Mouse (Mus musculus): ENCODE results near the gene Arfip1.

DNA sequence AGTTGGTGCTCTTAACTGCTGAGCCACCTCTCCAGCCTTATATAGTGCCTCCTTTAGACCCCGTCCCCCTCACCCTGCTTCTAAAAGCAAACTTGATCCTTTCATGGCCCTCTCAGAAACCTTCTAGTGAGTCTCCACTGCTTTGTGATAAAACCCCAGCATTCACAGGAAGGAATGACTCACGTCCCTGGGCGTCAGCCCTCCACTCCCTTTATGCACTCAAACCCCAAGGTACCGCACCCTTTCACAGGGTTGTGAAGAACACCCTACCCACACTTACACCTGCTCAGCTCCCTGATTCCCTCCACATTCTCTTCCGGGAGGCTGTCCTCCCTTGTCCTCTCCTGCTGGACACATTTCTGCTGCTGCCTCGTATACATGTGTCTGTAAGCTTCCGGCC, 36.6 kb upstream of the Arfip1 start:
- no peak for TF ChIP-seq POLR2A (IDR thresholded peaks at IDR 0.05; ENCODE audit: borderline replicate concordance, insufficient read depth, low read length)
- TF ChIP-seq CTCF (IDR thresholded peaks at IDR 0.05; ENCODE audit: borderline replicate concordance, insufficient read depth, low read depth, low read length) = no peak
